ENCODE assay signal across 15 mouse cellular contexts in the genomic region with DNA sequence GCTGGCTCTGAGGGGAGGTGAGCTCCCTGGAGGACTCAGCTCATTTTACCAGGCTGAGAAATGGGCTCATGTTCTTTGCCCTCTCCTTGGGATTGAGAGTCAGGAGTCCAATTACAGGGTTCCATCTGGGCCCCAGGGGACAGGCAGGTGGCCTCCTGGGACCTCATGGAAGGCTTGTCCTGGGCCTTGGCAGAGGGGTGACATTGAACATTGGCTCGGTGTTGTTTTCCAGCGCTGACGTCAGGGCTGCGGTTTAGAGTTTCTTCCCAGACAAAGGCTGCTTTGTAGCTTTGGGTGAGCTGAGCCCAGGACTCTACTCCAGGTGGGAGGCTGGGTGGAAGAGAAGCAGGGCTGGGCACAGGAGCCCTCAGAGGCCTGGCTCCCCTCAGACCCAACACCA. TPM values are rescaled to one million over a fixed set of nuclear protein-coding genes. Genes with fewer than 3 reads are reported as not detected.
A peak's percentile ranks its signal among the peaks of the same experiment; 100 is the strongest.
DNase-seq lines count a peak whose midpoint lies in the region; ATAC-seq and TF ChIP-seq lines count a peak whose summit lies in the region.
"Had no signal": no experiment of that assay in that cellular context is flagged by ENCODE, and none has a peak within 500 bp of the region (broad histone marks: within the 10 kb centered on the region; RNA-seq: fewer than 3 reads in every experiment).

No protein-coding gene starts in this region.

- no peak overlapping the region for H3K4me2 ChIP-seq in heart, embryonic 15.5 days
- H3K4me2 ChIP-seq in liver, postnatal 0 days (ENCODE audit: low read depth, low read length) = no peak overlapping the region
- H3K4me2 ChIP-seq in liver, embryonic 12.5 days = no peak overlapping the region
- no peak overlapping the region for H3K4me2 ChIP-seq in intestine, postnatal 0 days (replicated peaks; ENCODE audit: low read depth)
- H3K4me2 ChIP-seq: forebrain, embryonic 12.5 days; hindbrain, embryonic 15.5 days; neural tube, embryonic 12.5 days had no signal

- no peaks in the 10 kb centered on the region for H3K27me3 ChIP-seq in heart, embryonic 15.5 days
- H3K27me3 ChIP-seq in liver, postnatal 0 days (ENCODE audit: insufficient read depth, low read length) = no peaks in the 10 kb centered on the region
- no peaks in the 10 kb centered on the region for H3K27me3 ChIP-seq in liver, embryonic 12.5 days (replicated peaks)
- H3K27me3 ChIP-seq in embryonic facial prominence, embryonic 10.5 days (replicated peaks; ENCODE audit: low read depth, poor library complexity, severe bottlenecking) = no peaks in the 10 kb centered on the region
- H3K27me3 ChIP-seq in intestine, postnatal 0 days (replicated peaks; ENCODE audit: control insufficient read depth, insufficient read depth, low read length) = no peaks in the 10 kb centered on the region
- H3K27me3 ChIP-seq: forebrain, embryonic 12.5 days; hindbrain, embryonic 15.5 days; neural tube, embryonic 12.5 days had no signal

- TF ChIP-seq CTCF in liver, postnatal 0 days (IDR thresholded peaks at IDR 0.05; ENCODE audit: low read depth) = no peak
- no peak for TF ChIP-seq CTCF in intestine, postnatal 0 days (IDR thresholded peaks at IDR 0.05; ENCODE audit: low read depth)

- no peak overlapping the region for H3K4me3 ChIP-seq in heart, embryonic 15.5 days
- no peak overlapping the region for H3K4me3 ChIP-seq in liver, postnatal 0 days (ENCODE audit: low read depth, low read length)
- H3K4me3 ChIP-seq in liver, embryonic 12.5 days = no peak overlapping the region
- H3K4me3 ChIP-seq in embryonic facial prominence, embryonic 10.5 days = no peak overlapping the region
- no peak overlapping the region for H3K4me3 ChIP-seq in intestine, postnatal 0 days (ENCODE audit: low read depth, low read length)
- H3K4me3 ChIP-seq: forebrain, embryonic 12.5 days; hindbrain, embryonic 15.5 days; megakaryocyte, embryonic 14.5 days; neural tube, embryonic 12.5 days had no signal

- DNase-seq in heart, adult 8-10 months (ENCODE audit: low spot score) = no peak
- DNase-seq in liver, postnatal 0 days = no peak
- DNase-seq in embryonic facial prominence, embryonic 10.5 days (ENCODE audit: low spot score) = no peak
- no peak for DNase-seq in urinary bladder, adult 18-20 months (ENCODE audit: low spot score in 2 of 2)
- DNase-seq in layer of hippocampus, adult 8-10 months (ENCODE audit: low spot score in 2 of 2) = no peak
- DNase-seq: thymus, adult 2 months had no signal

- no peak for ATAC-seq in heart, embryonic 15.5 days (replicated peaks; ENCODE audit: insufficient number of reproducible peaks, insufficient read depth, low FRiP score, low read depth)
- ATAC-seq in liver, postnatal 0 days = no peak
- no peak for ATAC-seq in liver, embryonic 12.5 days
- ATAC-seq in intestine, postnatal 0 days = 0 out of 2 replicates have a peak, but pooled peaks have one; percentile 23

- no peak for TF ChIP-seq EP300 in liver, postnatal 0 days (IDR thresholded peaks at IDR 0.05; ENCODE audit: low read depth)

- H3K27ac ChIP-seq in heart, embryonic 15.5 days = peak overlapping the region; percentile 42
- H3K27ac ChIP-seq in liver, postnatal 0 days (ENCODE audit: low read depth) = 0 out of 2 replicates have a peak overlapping the region, but pooled peaks have one; percentile 39
- H3K27ac ChIP-seq in liver, embryonic 12.5 days = no peak overlapping the region
- H3K27ac ChIP-seq in embryonic facial prominence, embryonic 10.5 days (replicated peaks) = peak overlapping the region; percentile 11; the same call in 1 of the 2 replicates
- H3K27ac ChIP-seq in intestine, postnatal 0 days (ENCODE audit: low read depth, low read length) = no peak overlapping the region
- H3K27ac ChIP-seq: forebrain, embryonic 12.5 days; hindbrain, embryonic 15.5 days; neural tube, embryonic 12.5 days had no signal

- 87% methylated on average over 4 of the region's 4 CpGs for WGBS in heart, embryonic 15.5 days
- 85% methylated on average over 4 of the region's 4 CpGs for WGBS in liver, postnatal 0 days (ENCODE audit: insufficient replicate concordance)
- 79% methylated on average over 4 of the region's 4 CpGs for WGBS in liver, embryonic 12.5 days (ENCODE audit: insufficient replicate concordance)
- 60% methylated on average over 4 of the region's 4 CpGs for WGBS in embryonic facial prominence, embryonic 10.5 days
- WGBS in intestine, postnatal 0 days = 71% methylated on average over 4 of the region's 4 CpGs

- H3K9ac ChIP-seq in heart, embryonic 15.5 days = no peak overlapping the region
- no peak overlapping the region for H3K9ac ChIP-seq in liver, postnatal 0 days (replicated peaks)
- no peak overlapping the region for H3K9ac ChIP-seq in liver, embryonic 12.5 days
- no peak overlapping the region for H3K9ac ChIP-seq in intestine, postnatal 0 days (ENCODE audit: low read depth, low read length)
- H3K9ac ChIP-seq: forebrain, embryonic 12.5 days; hindbrain, embryonic 15.5 days; neural tube, embryonic 12.5 days had no signal

- H3K4me1 ChIP-seq in heart, embryonic 15.5 days (replicated peaks) = peaks cover 58% of the 10 kb centered on the region
- H3K4me1 ChIP-seq in liver, postnatal 0 days (ENCODE audit: insufficient read depth) = peaks cover 25% of the 10 kb centered on the region
- peaks cover 40% of the 10 kb centered on the region for H3K4me1 ChIP-seq in liver, embryonic 12.5 days
- peaks cover 87% of the 10 kb centered on the region for H3K4me1 ChIP-seq in embryonic facial prominence, embryonic 10.5 days
- peaks cover 4% of the 10 kb centered on the region; the same call in 1 of the 2 replicates for H3K4me1 ChIP-seq in intestine, postnatal 0 days (replicated peaks; ENCODE audit: control insufficient read depth, insufficient read depth, low read length)

- H3K9me3 ChIP-seq in heart, embryonic 15.5 days (replicated peaks) = no peaks in the 10 kb centered on the region
- H3K9me3 ChIP-seq in liver, postnatal 0 days (ENCODE audit: low read length) = no peaks in the 10 kb centered on the region
- H3K9me3 ChIP-seq in liver, embryonic 12.5 days (replicated peaks) = no peaks in the 10 kb centered on the region
- H3K9me3 ChIP-seq in embryonic facial prominence, embryonic 10.5 days = no peaks in the 10 kb centered on the region
- no peaks in the 10 kb centered on the region for H3K9me3 ChIP-seq in intestine, postnatal 0 days (ENCODE audit: control insufficient read depth)
- H3K9me3 ChIP-seq: forebrain, embryonic 12.5 days; hindbrain, embryonic 15.5 days; megakaryocyte, embryonic 14.5 days; neural tube, embryonic 12.5 days had no signal

- no peaks in the 10 kb centered on the region for H3K36me3 ChIP-seq in heart, embryonic 15.5 days
- no peaks in the 10 kb centered on the region for H3K36me3 ChIP-seq in liver, postnatal 0 days (replicated peaks; ENCODE audit: insufficient read depth, low read length)
- H3K36me3 ChIP-seq in liver, embryonic 12.5 days = no peaks in the 10 kb centered on the region
- no peaks in the 10 kb centered on the region for H3K36me3 ChIP-seq in embryonic facial prominence, embryonic 10.5 days (replicated peaks)
- no peaks in the 10 kb centered on the region for H3K36me3 ChIP-seq in intestine, postnatal 0 days (ENCODE audit: control insufficient read depth, insufficient read depth)
- H3K36me3 ChIP-seq: forebrain, embryonic 12.5 days; hindbrain, embryonic 15.5 days; neural tube, embryonic 12.5 days had no signal

RNA-seq across cellular contexts. Expression of a gene that starts 15.2 kb away (rescaled TPM):
- 0.05 TPM in 1 of 2 replicates, not detected in the other for polyA plus RNA-seq in heart, embryonic 15.5 days (2015; fragmentation: Nextera tagmentation; extraction: Ambion mirVana)
- total RNA-seq in heart, adult 8-10 months (2022) = not detected
- polyA plus RNA-seq in liver, postnatal 0 days (2015; fragmentation: Nextera tagmentation; extraction: Ambion mirVana) = 0.04 TPM in 1 of 2 replicates, not detected in the other
- not detected in 2 replicates for polyA plus RNA-seq in liver, embryonic 12.5 days (2016; fragmentation: Nextera tagmentation; extraction: Ambion mirVana)
- not detected in 2 replicates for polyA plus RNA-seq in embryonic facial prominence, embryonic 10.5 days (2016; fragmentation: Nextera tagmentation; extraction: Ambion mirVana)
- not detected in 2 replicates for polyA plus RNA-seq in intestine, postnatal 0 days (2015; fragmentation: Nextera tagmentation; extraction: Ambion mirVana)
- total RNA-seq in layer of hippocampus, adult 8-10 months (2022) = not detected
- total RNA-seq: common myeloid progenitor, adult 5-6 weeks had no signal
- polyA plus RNA-seq: forebrain, embryonic 12.5 days; gonadal fat pad, adult 2 months; hindbrain, embryonic 15.5 days; neural tube, embryonic 12.5 days; thymus, adult 2 months had no signal

RNA-seq across cellular contexts. Expression of a gene that starts 34.9 kb away (rescaled TPM):
- 25.2 and 33.2 TPM in 2 replicates for polyA plus RNA-seq in heart, embryonic 15.5 days (2015; fragmentation: Nextera tagmentation; extraction: Ambion mirVana)
- total RNA-seq in heart, adult 8-10 months (2022) = 100 to 1,000 TPM in 2 of 4 experiments, 10 to 100 TPM in 2; 96.8 to 104 (median 101) TPM
- 81.2 and 86.3 TPM in 2 replicates for polyA plus RNA-seq in liver, postnatal 0 days (2015; fragmentation: Nextera tagmentation; extraction: Ambion mirVana)
- polyA plus RNA-seq in liver, embryonic 12.5 days (2016; fragmentation: Nextera tagmentation; extraction: Ambion mirVana) = 49.4 and 52.0 TPM in 2 replicates
- polyA plus RNA-seq in embryonic facial prominence, embryonic 10.5 days (2016; fragmentation: Nextera tagmentation; extraction: Ambion mirVana) = 24.4 and 25.1 TPM in 2 replicates
- 3.5 and 3.9 TPM in 2 replicates for polyA plus RNA-seq in intestine, postnatal 0 days (2015; fragmentation: Nextera tagmentation; extraction: Ambion mirVana)
- 10 to 100 TPM; 19.3 to 26.5 (median 21.0) TPM for total RNA-seq in layer of hippocampus, adult 8-10 months (2022)

RNA-seq across cellular contexts. Expression of a gene that starts 57.4 kb away (rescaled TPM):
- 2.4 and 3.4 TPM in 2 replicates for polyA plus RNA-seq in heart, embryonic 15.5 days (2015; fragmentation: Nextera tagmentation; extraction: Ambion mirVana)
- 1 to 10 TPM; 3.5 to 4.4 (median 4.2) TPM for total RNA-seq in heart, adult 8-10 months (2022)
- 1.2 and 2.0 TPM in 2 replicates for polyA plus RNA-seq in liver, postnatal 0 days (2015; fragmentation: Nextera tagmentation; extraction: Ambion mirVana)
- polyA plus RNA-seq in liver, embryonic 12.5 days (2016; fragmentation: Nextera tagmentation; extraction: Ambion mirVana) = 1.8 and 2.3 TPM in 2 replicates
- polyA plus RNA-seq in embryonic facial prominence, embryonic 10.5 days (2016; fragmentation: Nextera tagmentation; extraction: Ambion mirVana) = 4.2 and 4.3 TPM in 2 replicates
- 3.4 and 4.0 TPM in 2 replicates for polyA plus RNA-seq in intestine, postnatal 0 days (2015; fragmentation: Nextera tagmentation; extraction: Ambion mirVana)
- 10 to 100 TPM; 16.0 to 18.5 (median 17.7) TPM for total RNA-seq in layer of hippocampus, adult 8-10 months (2022)

Comparison
In these comparisons a context has a peak if more than half of its experiments do, and no peak if none do; other contexts are left out.
1. H3K27ac ChIP-seq: peak in heart, embryonic 15.5 days (single experiment), liver, postnatal 0 days (single experiment) and embryonic facial prominence, embryonic 10.5 days (single experiment); none in liver, embryonic 12.5 days (single experiment) and intestine, postnatal 0 days (single experiment).